Mouse (Mus musculus): ENCODE data around the gene Rnf216. TPM values are rescaled to one million over a fixed set of nuclear protein-coding genes. Genes with fewer than 3 reads are reported as not detected.
A peak's percentile ranks its signal among the peaks of the same experiment; 100 is the strongest.

Rnf216 gene
- polyA plus RNA-seq, 2 experiments: 9.7 to 10.8 TPM

DNA sequence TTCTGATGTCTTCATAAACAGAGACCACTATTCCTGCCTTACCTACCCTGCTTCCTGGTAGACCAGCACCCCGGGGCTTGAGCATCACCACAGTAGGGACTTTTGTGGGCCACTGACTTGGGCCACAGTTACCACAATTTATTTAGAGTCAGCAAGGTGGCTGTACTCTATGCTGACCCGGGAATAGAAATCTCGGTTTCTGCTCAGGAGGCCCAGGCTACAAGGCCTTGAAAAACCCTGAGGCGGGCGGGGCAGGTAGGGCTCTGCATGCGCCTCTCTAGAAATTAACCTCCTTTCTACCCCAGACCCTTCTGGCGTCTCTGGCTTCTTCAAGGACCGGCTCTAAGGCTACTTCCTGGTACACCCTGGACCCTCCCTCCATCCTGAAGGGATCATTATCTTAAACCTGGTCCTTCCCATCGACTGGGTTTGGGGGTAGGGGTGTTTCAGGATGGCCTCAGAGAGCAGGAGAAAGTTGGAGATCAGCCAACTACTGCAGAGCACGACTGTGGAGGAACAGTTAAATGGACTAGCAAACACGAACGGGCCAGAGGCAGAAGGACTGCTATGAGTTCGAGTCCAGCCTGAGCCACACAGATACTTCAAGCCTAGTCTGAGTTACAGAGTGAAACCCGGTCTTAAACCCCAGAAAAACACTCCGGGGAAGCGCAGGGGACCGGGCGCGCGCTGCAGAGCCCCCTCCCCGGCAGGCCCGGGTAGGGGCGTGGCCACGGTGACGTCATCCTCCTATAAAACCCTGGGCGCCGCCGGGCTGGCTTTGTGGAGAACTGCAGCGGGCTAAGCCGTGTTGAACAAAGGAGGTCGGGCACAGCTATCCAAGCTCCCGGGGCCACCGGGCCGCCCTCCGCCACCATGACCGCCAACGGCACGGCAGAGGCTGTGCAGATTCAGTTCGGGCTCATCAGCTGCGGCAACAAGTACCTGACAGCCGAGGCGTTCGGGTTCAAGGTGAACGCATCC lies 152.9 kb downstream of the Rnf216 start, which contains the start of gene Fscn1:
TSS of gene Fscn1 (plus strand) at position 768 of the 981 bp plus-strand sequence.
- H3K4me1 ChIP-seq (replicated peaks; ENCODE audit: control insufficient read depth in 2 of 2, insufficient read depth in 2 of 2, low read length in 1 of 2): peaks cover 0 to 2% of the 10 kb centered on the region in 2 experiments; a peak in 1 of 4 replicates
- peak within 1 kb of the TSS; percentile 57 for H3K4me2 ChIP-seq (ENCODE audit: low read depth)

DNA sequence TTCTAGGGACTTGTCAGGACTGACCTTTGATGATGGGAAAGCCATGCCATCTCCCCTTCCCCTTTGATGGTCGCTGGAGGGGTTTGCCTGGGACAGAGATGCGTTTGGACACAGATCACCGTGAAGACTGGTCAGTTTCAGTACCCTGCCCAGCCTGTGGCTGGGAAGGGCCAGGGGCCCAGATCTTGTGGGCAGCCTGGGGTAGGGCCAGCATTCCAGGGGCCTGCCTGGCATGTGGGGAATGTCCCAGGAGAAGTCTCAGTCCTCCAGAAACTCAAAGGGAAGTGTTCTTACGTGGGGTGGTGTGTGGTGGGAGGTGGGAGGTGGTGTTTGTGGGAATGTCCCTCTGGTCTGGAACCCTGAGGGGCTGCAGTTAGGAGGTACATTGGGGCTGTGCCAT lies 153.6 kb downstream of the Rnf216 start:
- H3K4me1 ChIP-seq (replicated peaks; ENCODE audit: control insufficient read depth in 2 of 2, insufficient read depth in 2 of 2, low read length in 1 of 2): peaks cover 0 to 2% of the 10 kb centered on the region in 2 experiments; a peak in 1 of 4 replicates
- H3K36me3 ChIP-seq (replicated peaks; ENCODE audit: control insufficient read depth, insufficient read depth, low read depth): no peaks in the 10 kb centered on the region
- no peak for ATAC-seq (ENCODE audit: insufficient read depth)
- no peak overlapping the region for H3K27ac ChIP-seq
- no peak overlapping the region for H3K4me3 ChIP-seq (ENCODE audit: insufficient read depth in 1 of 2, low read depth in 2 of 2, low read length in 2 of 2)
- H3K9ac ChIP-seq (replicated peaks): no peak overlapping the region
- no peak for DNase-seq (ENCODE audit: low read depth in 3 of 3, low spot score in 3 of 3)
- no peak overlapping the region for H3K4me2 ChIP-seq (ENCODE audit: low read depth)
- peaks cover 45% of the 10 kb centered on the region for H3K27me3 ChIP-seq (ENCODE audit: control insufficient read depth, insufficient read depth, low read length)
- H3K9me3 ChIP-seq (ENCODE audit: control insufficient read depth, low read length): no peaks in the 10 kb centered on the region
- TF ChIP-seq CTCF (IDR thresholded peaks at IDR 0.05; ENCODE audit: low read depth) (no peak), EP300 (IDR thresholded peaks at IDR 0.05; ENCODE audit: low read depth) (no peak)
- WGBS (ENCODE audit: insufficient replicate concordance): 54% methylated on average over 4 of the region's 4 CpGs

More for the DNA sequence above, 152.9 kb downstream of the Rnf216 start, which contains the start of gene Fscn1:
- H3K9me3 ChIP-seq (ENCODE audit: control insufficient read depth, low read length): no peaks in the 10 kb centered on the region
- TF ChIP-seq CTCF (IDR thresholded peaks at IDR 0.05; ENCODE audit: low read depth) (no peak), EP300 (IDR thresholded peaks at IDR 0.05; ENCODE audit: low read depth) (no peak)
- ATAC-seq (ENCODE audit: insufficient read depth): no peak
- peaks cover 45% of the 10 kb centered on the region for H3K27me3 ChIP-seq (ENCODE audit: control insufficient read depth, insufficient read depth, low read length)
- no peaks in the 10 kb centered on the region for H3K36me3 ChIP-seq (replicated peaks; ENCODE audit: control insufficient read depth, insufficient read depth, low read depth)
- peak within 1 kb of the TSS; percentile 47 to 56 for H3K4me3 ChIP-seq (ENCODE audit: insufficient read depth in 1 of 2, low read depth in 2 of 2, low read length in 2 of 2)
- H3K9ac ChIP-seq (replicated peaks): peak within 1 kb of the TSS; percentile 27; the same call in 1 of the 2 replicates
- no peak within 1 kb of the TSS for H3K27ac ChIP-seq
- WGBS (ENCODE audit: insufficient replicate concordance): 11% methylated on average over 44 of the region's 44 CpGs
- DNase-seq (ENCODE audit: low read depth in 3 of 3, low spot score in 3 of 3): no peak

DNA sequence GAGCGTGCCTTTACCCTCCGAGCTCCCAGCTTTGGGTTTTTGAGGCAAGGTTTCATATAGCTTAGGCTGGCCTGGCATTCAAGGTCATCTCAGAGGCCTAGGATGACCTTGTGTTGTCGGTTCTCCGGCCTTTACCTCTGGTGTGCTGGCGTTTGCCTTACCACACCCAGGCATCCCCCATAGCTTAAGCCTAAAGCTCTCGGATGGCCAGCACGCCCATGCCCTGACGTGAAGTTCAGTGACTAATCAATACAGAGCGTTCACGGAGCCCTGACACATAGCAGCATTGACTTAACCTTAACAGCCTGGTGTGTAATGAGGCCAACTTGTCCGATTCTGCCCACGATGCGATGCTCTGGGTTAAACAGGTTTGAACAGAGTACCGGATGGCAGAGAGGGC lies 154.3 kb downstream of the Rnf216 start:
- Histone ChIP-seq H3K4me2 (ENCODE audit: low read depth) (no peak overlapping the region), H3K9ac (replicated peaks) (no peak overlapping the region), H3K4me1 (replicated peaks; ENCODE audit: control insufficient read depth in 2 of 2, insufficient read depth in 2 of 2, low read length in 1 of 2) (0 out of 4 replicates have a peak, but pooled peaks cover 0 to 2% of the 10 kb centered on the region in 2 experiments), H3K27ac (no peak overlapping the region), H3K36me3 (replicated peaks; ENCODE audit: control insufficient read depth, insufficient read depth, low read depth) (no peaks in the 10 kb centered on the region), H3K4me3 (ENCODE audit: insufficient read depth in 1 of 2, low read depth in 2 of 2, low read length in 2 of 2) (no peak overlapping the region), H3K9me3 (ENCODE audit: control insufficient read depth, low read length) (no peaks in the 10 kb centered on the region), H3K27me3 (ENCODE audit: control insufficient read depth, insufficient read depth, low read length) (peaks cover 44% of the 10 kb centered on the region)
- no peak for DNase-seq (ENCODE audit: low read depth in 3 of 3, low spot score in 3 of 3)
- TF ChIP-seq CTCF (IDR thresholded peaks at IDR 0.05; ENCODE audit: low read depth): no peak
- WGBS (ENCODE audit: insufficient replicate concordance): 73% methylated on average over 14 of the region's 14 CpGs
- ATAC-seq (ENCODE audit: insufficient read depth): no peak

DNA sequence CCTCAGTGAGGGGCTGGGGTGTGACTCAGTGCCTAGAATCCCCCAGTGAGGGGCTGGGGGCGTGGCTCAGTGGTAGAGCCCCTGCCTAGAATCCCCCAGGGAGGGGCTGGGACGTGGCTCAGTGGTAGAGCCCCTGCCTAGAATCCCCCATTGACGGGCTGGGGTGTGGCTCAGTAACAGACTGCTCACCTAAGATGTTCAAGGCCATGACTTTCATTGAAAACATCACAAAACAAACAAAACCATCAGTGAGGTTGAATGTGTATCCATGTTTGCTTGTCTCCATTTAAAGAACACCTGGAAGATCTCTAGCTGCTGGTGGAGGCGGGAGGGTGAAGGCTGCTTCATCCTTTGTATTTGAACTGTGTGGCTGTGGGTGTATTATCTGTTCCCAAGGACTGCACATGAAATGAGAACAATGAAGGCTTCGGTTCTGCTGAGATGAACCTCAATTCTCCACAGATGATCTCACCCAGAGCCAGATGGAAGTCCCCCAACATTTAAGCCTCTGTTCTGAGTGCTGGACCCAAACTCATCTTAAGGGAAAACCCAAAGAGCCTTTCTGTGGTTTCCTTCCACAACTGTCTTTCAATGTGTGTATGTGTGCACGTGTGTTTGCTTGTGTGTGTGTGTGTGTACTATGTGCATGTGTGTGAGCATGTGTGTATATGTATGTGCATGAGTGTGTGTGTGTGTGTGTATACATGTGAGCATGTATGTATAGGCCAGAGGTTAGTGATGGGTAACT lies 155.7 kb downstream of the Rnf216 start:
- Histone ChIP-seq H3K4me2 (ENCODE audit: low read depth) (no peak overlapping the region), H3K27me3 (ENCODE audit: control insufficient read depth, insufficient read depth, low read length) (peaks cover 31% of the 10 kb centered on the region), H3K9me3 (ENCODE audit: control insufficient read depth, low read length) (no peaks in the 10 kb centered on the region), H3K36me3 (replicated peaks; ENCODE audit: control insufficient read depth, insufficient read depth, low read depth) (no peaks in the 10 kb centered on the region), H3K27ac (no peak overlapping the region), H3K4me3 (ENCODE audit: insufficient read depth in 1 of 2, low read depth in 2 of 2, low read length in 2 of 2) (no peak overlapping the region), H3K9ac (replicated peaks) (no peak overlapping the region), H3K4me1 (replicated peaks; ENCODE audit: control insufficient read depth in 2 of 2, insufficient read depth in 2 of 2, low read length in 1 of 2) (no peaks in the 10 kb centered on the region)
- ATAC-seq (ENCODE audit: insufficient read depth) (no peak), DNase-seq (ENCODE audit: low read depth in 3 of 3, low spot score in 3 of 3) (no peak)
- TF ChIP-seq EP300 (IDR thresholded peaks at IDR 0.05; ENCODE audit: low read depth): no peak
- TF ChIP-seq CTCF (IDR thresholded peaks at IDR 0.05; ENCODE audit: low read depth): no peak
- WGBS (ENCODE audit: insufficient replicate concordance): 43% methylated on average over 6 of the region's 6 CpGs

DNA sequence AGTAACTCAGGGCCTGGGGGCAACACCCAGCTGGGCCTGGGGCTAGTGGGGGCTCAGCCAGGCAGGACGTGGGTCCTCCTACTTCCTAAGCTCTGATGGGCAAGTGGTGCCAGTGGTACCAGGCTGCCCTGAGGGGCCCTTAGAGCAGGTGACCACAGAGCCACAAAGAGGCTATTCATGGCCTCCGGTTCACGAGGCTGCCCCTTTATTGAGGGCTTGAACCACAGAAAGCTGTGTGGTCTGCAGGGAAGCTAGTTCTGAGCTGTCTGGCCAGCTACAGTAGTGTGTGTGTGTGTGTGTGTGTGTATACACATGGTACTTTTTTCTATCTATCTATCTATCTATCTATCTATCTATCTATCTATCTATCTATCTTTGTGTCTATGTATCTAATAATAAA lies 159.2 kb downstream of the Rnf216 start:
- DNase-seq (ENCODE audit: low read depth in 3 of 3, low spot score in 3 of 3): no peak
- no peaks in the 10 kb centered on the region for H3K9me3 ChIP-seq (ENCODE audit: control insufficient read depth, low read length)
- H3K36me3 ChIP-seq (replicated peaks; ENCODE audit: control insufficient read depth, insufficient read depth, low read depth): no peaks in the 10 kb centered on the region
- no peak overlapping the region for H3K4me2 ChIP-seq (ENCODE audit: low read depth)
- ATAC-seq (ENCODE audit: insufficient read depth): no peak
- no peaks in the 10 kb centered on the region for H3K4me1 ChIP-seq (replicated peaks; ENCODE audit: control insufficient read depth in 2 of 2, insufficient read depth in 2 of 2, low read length in 1 of 2)
- H3K27ac ChIP-seq: no peak overlapping the region
- H3K4me3 ChIP-seq (ENCODE audit: insufficient read depth in 1 of 2, low read depth in 2 of 2, low read length in 2 of 2): no peak overlapping the region
- H3K9ac ChIP-seq (replicated peaks): no peak overlapping the region
- TF ChIP-seq EP300 (IDR thresholded peaks at IDR 0.05; ENCODE audit: low read depth) (no peak), CTCF (IDR thresholded peaks at IDR 0.05; ENCODE audit: low read depth) (no peak)
- H3K27me3 ChIP-seq (ENCODE audit: control insufficient read depth, insufficient read depth, low read length): no peaks in the 10 kb centered on the region
- 69% methylated on average over 3 of the region's 3 CpGs for WGBS (ENCODE audit: insufficient replicate concordance)
